Mouse (Mus musculus) lung, adult 2 months (tissue): ENCODE data around the gene Kirrel.

Experiments
- CTCF ChIP-seq: fragments of 200-500 bp; IDR thresholded peaks from 2 replicates; pipeline ENCODE4 v1.5.1; 2011; ENCODE audit warnings: mild to moderate bottlenecking, low read length, control low read depth; ENCODE audit not compliant: insufficient read depth
- POLR2A ChIP-seq: fragments of 200-500 bp; IDR thresholded peaks from 2 replicates; pipeline ENCODE4 v1.6.1; 2011; ENCODE audit warnings: low read depth, mild to moderate bottlenecking, control low read depth, low read length, borderline replicate concordance; ENCODE audit errors: extremely low read depth

DNA sequence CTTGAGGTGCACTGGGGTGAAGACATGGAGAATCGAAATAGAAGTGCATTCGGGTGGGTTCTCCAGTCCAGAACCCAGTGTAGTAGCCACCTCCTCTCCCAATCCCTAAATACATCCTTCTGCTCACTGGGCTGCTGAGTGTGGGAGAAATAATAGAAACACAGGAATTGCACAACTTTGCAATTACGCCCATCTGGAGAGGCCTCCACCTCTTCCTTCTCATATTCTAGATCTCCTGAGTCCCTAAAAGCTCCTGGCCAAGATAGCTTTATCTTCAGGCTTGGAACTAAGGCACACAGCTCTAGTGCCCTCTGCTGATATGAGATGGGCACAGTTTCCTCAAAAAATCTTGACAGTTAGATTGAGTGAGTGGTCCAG is 880 bp upstream of the Kirrel start:
- TF ChIP-seq POLR2A (no peak), CTCF (0 out of 2 replicates have a peak, but pooled peaks have one; percentile 1)
